Mouse (Mus musculus) CH12.LX (cell line): Measurements from ENCODE around the gene Ttc6. TPM values are rescaled to one million over a fixed set of nuclear protein-coding genes. Genes with fewer than 3 reads are reported as not detected.

Source experiments
- DNase-seq: peaks from one replicate; pipeline ENCODE4 v3.0.0-alpha.2; 2013; ENCODE audit errors: extremely low read depth
- H3K27ac ChIP-seq: 2 replicates; pipeline ENCODE4 v1.5.1; 2012; ENCODE audit warnings: low read depth, mild to moderate bottlenecking, control low read depth, moderate library complexity; ENCODE audit not compliant: insufficient read depth
- H3K27me3 ChIP-seq: replicated peaks from 2 replicates; pipeline ENCODE3; 2012; ENCODE audit warnings: inconsistent platforms
- H3K36me3 ChIP-seq, 2 experiments: replicated peaks in 1 of 2; 2 replicates each; pipeline versions ENCODE3 to v1.6.1; 2012; ENCODE audit warnings: inconsistent platforms in 1 of 2, low read length in 1 of 2, mild to moderate bottlenecking in 1 of 2, mixed read lengths in 1 of 2, moderate library complexity in 1 of 2; ENCODE audit not compliant: control insufficient read depth in 1 of 2, insufficient read depth in 1 of 2
- H3K4me1 ChIP-seq, 2 experiments: 2 replicates each; pipeline ENCODE4 v1.6.1; 2012; ENCODE audit warnings: inconsistent platforms in 1 of 2, moderate library complexity in 1 of 2; ENCODE audit not compliant: insufficient read depth in 2 of 2, control insufficient read depth in 1 of 2
- H3K4me2 ChIP-seq: 2 replicates; pipeline ENCODE4 v1.6.1; 2012; ENCODE audit warnings: low read depth, mild to moderate bottlenecking, control low read depth; ENCODE audit not compliant: poor library complexity, insufficient read depth, severe bottlenecking
- H3K4me3 ChIP-seq, 3 experiments: fragments of 150-350 bp in 1 of 3; sonication (generic) in 1 of 3; replicated peaks in 1 of 3; 2 replicates each; pipeline versions ENCODE3 to v1.5.1; 2011 to 2012; ENCODE audit warnings: low read depth in 2 of 3, low read length in 2 of 3, mild to moderate bottlenecking in 2 of 3, moderate library complexity in 2 of 3, control low read depth in 1 of 3, improper control_type of control experiment in 1 of 3, inconsistent platforms in 1 of 3, mixed read lengths in 1 of 3; ENCODE audit not compliant: poor library complexity in 1 of 3
- H3K79me2 ChIP-seq: replicated peaks from 2 replicates; pipeline ENCODE4 v1.6.1; 2012; ENCODE audit warnings: mild to moderate bottlenecking, moderate library complexity; ENCODE audit not compliant: control insufficient read depth, poor library complexity, insufficient read depth, severe bottlenecking; ENCODE audit errors: extremely low read depth
- H3K9ac ChIP-seq: 2 replicates; pipeline ENCODE4 v1.6.1; 2012; ENCODE audit warnings: low read depth, mild to moderate bottlenecking, control low read depth, moderate library complexity; ENCODE audit not compliant: insufficient read depth
- H3K9me3 ChIP-seq: replicated peaks from 2 replicates; pipeline ENCODE3; 2012; ENCODE audit warnings: low read length, inconsistent platforms, mixed read lengths
- BHLHE40 ChIP-seq: IDR thresholded peaks from 2 replicates; pipeline ENCODE4 v1.6.1; 2011; ENCODE audit warnings: mild to moderate bottlenecking, low read depth, low read length, improper control_type of control experiment
- CHD1 ChIP-seq: IDR thresholded peaks from 2 replicates; pipeline ENCODE4 v1.6.1; 2012; ENCODE audit warnings: low read depth, low read length, improper control_type of control experiment, inconsistent platforms
- CHD2 ChIP-seq: IDR thresholded peaks from 2 replicates; pipeline ENCODE4 v1.6.1; 2011; ENCODE audit warnings: low read length, improper control_type of control experiment
- E2F4 ChIP-seq: IDR thresholded peaks from 2 replicates; pipeline ENCODE4 v1.6.1; 2011; ENCODE audit warnings: low read depth, low read length, improper control_type of control experiment; ENCODE audit not compliant: insufficient replicate concordance
- ELF1 ChIP-seq: IDR thresholded peaks from 2 replicates; pipeline ENCODE4 v1.6.1; 2014; ENCODE audit warnings: low read depth, mild to moderate bottlenecking, inconsistent platforms, low read length, improper control_type of control experiment
- EP300 ChIP-seq: IDR thresholded peaks from 2 replicates; pipeline ENCODE4 v1.6.1; 2011; ENCODE audit warnings: low read length, improper control_type of control experiment
- JUND ChIP-seq: conservative IDR thresholded peaks from 2 replicates; pipeline ENCODE4 v1.6.1; 2011; ENCODE audit warnings: low read depth, low read length, improper control_type of control experiment
- KAT2A ChIP-seq: IDR thresholded peaks from 2 replicates; pipeline ENCODE4 v1.6.1; 2012; ENCODE audit warnings: low read length, improper control_type of control experiment, inconsistent platforms; ENCODE audit not compliant: insufficient replicate concordance
- MAFK ChIP-seq: IDR thresholded peaks from 2 replicates; pipeline ENCODE4 v1.6.1; 2011; ENCODE audit warnings: low read length, improper control_type of control experiment; ENCODE audit not compliant: insufficient replicate concordance
- MAX ChIP-seq: IDR thresholded peaks from 2 replicates; pipeline ENCODE4 v1.6.1; 2011; ENCODE audit warnings: low read length, improper control_type of control experiment
- MAZ ChIP-seq: IDR thresholded peaks from 2 replicates; pipeline ENCODE4 v1.6.1; 2012; ENCODE audit warnings: low read depth, mild to moderate bottlenecking, inconsistent platforms, low read length, improper control_type of control experiment, moderate library complexity
- PAX5 ChIP-seq: IDR thresholded peaks from 2 replicates; pipeline ENCODE4 v1.6.1; 2012; ENCODE audit warnings: low read length, inconsistent platforms, mixed read lengths
- POLR2A ChIP-seq: IDR thresholded peaks from 2 replicates; pipeline ENCODE4 v1.6.1; 2011; ENCODE audit warnings: low read depth, mild to moderate bottlenecking, improper control_type of control experiment, low read length
- SIN3A ChIP-seq: IDR thresholded peaks from 2 replicates; pipeline ENCODE4 v1.6.1; 2012; ENCODE audit warnings: low read length, improper control_type of control experiment, inconsistent platforms
- TBP ChIP-seq: conservative IDR thresholded peaks from 2 replicates; pipeline ENCODE4 v1.6.1; 2011; ENCODE audit warnings: low read depth, low read length, improper control_type of control experiment
- TCF12 ChIP-seq: IDR thresholded peaks from 2 replicates; pipeline ENCODE4 v1.6.1; 2014; ENCODE audit warnings: low read depth, mild to moderate bottlenecking, inconsistent platforms, low read length, improper control_type of control experiment
- UBTF ChIP-seq: IDR thresholded peaks from 2 replicates; pipeline ENCODE4 v1.6.1; 2012; ENCODE audit warnings: low read depth, mild to moderate bottlenecking, inconsistent platforms, low read length, improper control_type of control experiment, moderate library complexity
- USF1 ChIP-seq: IDR thresholded peaks from 2 replicates; pipeline ENCODE4 v1.6.1; 2014; ENCODE audit warnings: low read depth, mild to moderate bottlenecking, inconsistent platforms, low read length, improper control_type of control experiment
- ZKSCAN1 ChIP-seq: IDR thresholded peaks from 2 replicates; pipeline ENCODE4 v1.6.1; 2012; ENCODE audit warnings: low read depth, inconsistent platforms, low read length, improper control_type of control experiment, borderline replicate concordance
- ZMIZ1 ChIP-seq: IDR thresholded peaks from 2 replicates; pipeline ENCODE4 v1.6.1; 2012; ENCODE audit warnings: low read depth, mild to moderate bottlenecking, inconsistent platforms, low read length, improper control_type of control experiment
- dilution Hi-C: fragments of 300-500 bp; cut with MboI; formaldehyde crosslinking; loops from 2 replicates; pipeline ENCODE4 v1.14.3; 2020; ENCODE audit warnings: low sequenced_read_pairs; ENCODE audit not compliant: extremely low pct_unique_long_range_greater_than_20kb, extremely low pct_ligation_motif_present
- in situ Hi-C: fragments of 300-500 bp; cut with MboI; formaldehyde crosslinking; loops from 3 replicates; pipeline ENCODE4 v1.14.3; 2019; ENCODE audit warnings: low sequenced_read_pairs, low pct_ligation_motif_present, low pct_unique_long_range_greater_than_20kb, mixed read lengths
- polyA plus RNA-seq: library from polyadenylated mRNA; unstranded; fragments of >175 nt; gene quantifications from 2 replicates; pipeline ENCODE4 v1.2.1, GENCODE M21; 2012; ENCODE audit warnings: low read depth; ENCODE audit not compliant: insufficient read length
- total RNA-seq, 2 experiments: library from RNA; depleted of rRNA; stranded (reverse); fragments of 300-350 nt in 1 of 2; fragments of >200 nt in 1 of 2; gene quantifications; 2 replicates each; pipeline ENCODE4 v1.2.3; 2012 to 2014

Ttc6 gene
- total and polyA plus RNA-seq, 3 experiments, result not detected

GRCm38 (mm10) chr12:57549667-57550160 is 14.2 kb upstream of the Ttc6 start:
- no peak for TF ChIP-seq KAT2A
- no peak for TF ChIP-seq ELF1
- TF ChIP-seq SIN3A, result no peak
- TF ChIP-seq ZKSCAN1, result no peak
- no peak for TF ChIP-seq UBTF
- no peak for TF ChIP-seq TBP
- no peak for TF ChIP-seq USF1
- TF ChIP-seq TCF12, result no peak
- no peak for TF ChIP-seq PAX5
- in situ Hi-C loops, result no loop called here
- H3K9me3 ChIP-seq, result peaks cover 4% of the 10 kb centered on the region

GRCm38 (mm10) chr12:57550181-57550808 is 13.6 kb upstream of the Ttc6 start:
- Histone ChIP-seq H3K4me2 (no peak overlapping the region), H3K9me3 (peaks cover 2% of the 10 kb centered on the region), H3K9ac (no peak overlapping the region), H3K27me3 (no peaks in the 10 kb centered on the region), H3K27ac (no peak overlapping the region), H3K79me2 (no peaks in the 10 kb centered on the region)
- no peak for DNase-seq
- no peak for TF ChIP-seq USF1
- TF ChIP-seq MAZ, result no peak
- no peak for TF ChIP-seq JUND
- no peak for TF ChIP-seq CHD1
- no peak for TF ChIP-seq MAFK
- no peak for TF ChIP-seq BHLHE40
- TF ChIP-seq TBP, result no peak
- TF ChIP-seq KAT2A, result no peak
- TF ChIP-seq MAX, result no peak
- no peak for TF ChIP-seq E2F4
- TF ChIP-seq POLR2A, result no peak
- TF ChIP-seq EP300, result no peak
- no peak for TF ChIP-seq ZMIZ1
- no peak for TF ChIP-seq UBTF
- TF ChIP-seq CHD2, result no peak
- TF ChIP-seq, all 38 proteins: peak for 0
- in situ Hi-C loops (no loop called here), dilution Hi-C loops (no loop called here)
- no peaks in the 10 kb centered on the region for H3K4me1 ChIP-seq
- H3K4me3 ChIP-seq, result no peak overlapping the region
- no peaks in the 10 kb centered on the region for H3K36me3 ChIP-seq

More at GRCm38 (mm10) chr12:57549667-57550160, 14.2 kb upstream of the Ttc6 start:
- no peaks in the 10 kb centered on the region for H3K27me3 ChIP-seq
- no peak overlapping the region for H3K4me2 ChIP-seq
- H3K27ac ChIP-seq, result no peak overlapping the region
- no peaks in the 10 kb centered on the region for H3K4me1 ChIP-seq
- DNase-seq, result no peak
- dilution Hi-C loops, result no loop called here
- H3K9ac ChIP-seq, result no peak overlapping the region
- H3K36me3 ChIP-seq, result no peaks in the 10 kb centered on the region
- no peaks in the 10 kb centered on the region for H3K79me2 ChIP-seq
- no peak overlapping the region for H3K4me3 ChIP-seq
